Mouse (Mus musculus) forebrain, embryonic 13.5 days (tissue): ENCODE measurements around the gene Ccdc50. TPM values are rescaled to one million over a fixed set of nuclear protein-coding genes. Genes with fewer than 3 reads are reported as not detected.

Experiments
- ATAC-seq: fragments of 200-750 bp; cut with Nextera tagmentation; 2 replicates; pipeline ENCODE4 v1.8.0; 2017
- H3K27ac ChIP-seq: fragments of 300-500 bp; sonication (generic); 2 replicates; pipeline ENCODE4 v1.5.1; 2015; ENCODE audit warnings: inconsistent platforms, mild to moderate bottlenecking, moderate library complexity
- H3K27me3 ChIP-seq: fragments of 300-500 bp; sonication (generic); 2 replicates; pipeline ENCODE4 v1.6.1; 2015; ENCODE audit warnings: mild to moderate bottlenecking, inconsistent platforms
- H3K36me3 ChIP-seq: fragments of 300-500 bp; sonication (generic); 2 replicates; pipeline ENCODE4 v1.6.1; 2015; ENCODE audit warnings: mild to moderate bottlenecking, inconsistent platforms; ENCODE audit not compliant: poor library complexity, severe bottlenecking
- H3K4me1 ChIP-seq: fragments of 300-500 bp; sonication (generic); 2 replicates; pipeline ENCODE4 v1.6.1; 2015; ENCODE audit warnings: inconsistent platforms
- H3K4me2 ChIP-seq: fragments of 300-500 bp; sonication (generic); 2 replicates; pipeline ENCODE4 v1.6.1; 2015; ENCODE audit warnings: inconsistent platforms, mild to moderate bottlenecking, moderate library complexity
- H3K4me3 ChIP-seq: fragments of 300-500 bp; sonication (generic); 2 replicates; pipeline ENCODE4 v1.5.1; 2015; ENCODE audit warnings: mild to moderate bottlenecking, inconsistent platforms
- H3K9ac ChIP-seq: fragments of 300-500 bp; sonication (generic); 2 replicates; pipeline ENCODE4 v1.6.1; 2015; ENCODE audit warnings: mild to moderate bottlenecking, inconsistent platforms
- H3K9me3 ChIP-seq: fragments of 300-500 bp; sonication (generic); replicated peaks from 2 replicates; pipeline ENCODE4 v1.6.1; 2016; ENCODE audit warnings: inconsistent platforms
- WGBS: fragments of 180-500 bp; shearing (Covaris S2); methylation state at CpG from one replicate; pipeline ENCODE4 v1.1.7; 2015; 5-methylcytosine and 5-hydroxymethylcytosine counted together
- polyA plus RNA-seq: library from polyadenylated mRNA; unstranded; fragments of >200 nt; fragmentation: Nextera tagmentation; extraction: Ambion mirVana; gene quantifications from 2 replicates; pipeline ENCODE4 v1.2.1, GENCODE M21; 2015

Ccdc50 gene
- polyA plus RNA-seq, 1 experiment from 2014 or later: 52.7 TPM

DNA sequence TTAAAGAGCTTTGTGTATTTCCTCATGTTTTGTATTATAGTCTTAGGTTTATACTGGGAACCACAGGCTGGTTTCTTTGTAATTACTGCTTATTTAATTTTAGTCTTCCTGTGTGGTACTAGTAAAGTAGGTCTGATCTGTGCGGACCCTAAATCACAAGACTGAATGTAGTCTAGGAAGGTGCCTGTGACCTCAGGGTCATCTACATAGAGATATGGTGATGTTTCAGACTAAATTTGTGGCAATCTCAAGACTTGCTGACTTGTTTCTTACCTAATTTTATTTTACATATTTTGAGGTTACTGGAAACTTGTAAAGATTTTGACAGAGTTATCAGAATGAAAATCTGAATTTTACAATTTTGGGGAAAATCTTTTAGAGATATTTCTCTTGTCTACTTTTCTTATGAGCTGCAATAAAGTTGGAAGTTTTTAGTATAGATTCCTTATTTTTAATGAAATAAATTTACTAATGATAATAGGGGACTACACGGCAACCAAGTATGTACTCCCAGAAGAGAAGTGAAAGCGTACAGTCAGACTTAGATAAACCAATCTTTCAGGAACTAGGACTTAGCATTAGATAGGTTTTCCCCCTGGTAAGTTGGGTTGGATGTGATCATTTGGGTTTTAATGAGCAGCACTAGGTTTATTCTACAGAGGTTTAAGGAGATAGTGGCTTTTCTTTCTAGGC is 10.5 kb downstream of the Ccdc50 start:
- Histone ChIP-seq H3K27me3 (no peaks in the 10 kb centered on the region), H3K4me3 (no peak overlapping the region), H3K4me1 (no peaks in the 10 kb centered on the region), H3K36me3 (0 out of 2 replicates have a peak, but pooled peaks cover 3% of the 10 kb centered on the region), H3K27ac (no peak overlapping the region), H3K4me2 (no peak overlapping the region), H3K9ac (no peak overlapping the region), H3K9me3 (peaks cover 6% of the 10 kb centered on the region; the same call in 1 of the 2 replicates)
- no peak for ATAC-seq
- WGBS: 97% methylated on average over 3 of the region's 3 CpGs

DNA sequence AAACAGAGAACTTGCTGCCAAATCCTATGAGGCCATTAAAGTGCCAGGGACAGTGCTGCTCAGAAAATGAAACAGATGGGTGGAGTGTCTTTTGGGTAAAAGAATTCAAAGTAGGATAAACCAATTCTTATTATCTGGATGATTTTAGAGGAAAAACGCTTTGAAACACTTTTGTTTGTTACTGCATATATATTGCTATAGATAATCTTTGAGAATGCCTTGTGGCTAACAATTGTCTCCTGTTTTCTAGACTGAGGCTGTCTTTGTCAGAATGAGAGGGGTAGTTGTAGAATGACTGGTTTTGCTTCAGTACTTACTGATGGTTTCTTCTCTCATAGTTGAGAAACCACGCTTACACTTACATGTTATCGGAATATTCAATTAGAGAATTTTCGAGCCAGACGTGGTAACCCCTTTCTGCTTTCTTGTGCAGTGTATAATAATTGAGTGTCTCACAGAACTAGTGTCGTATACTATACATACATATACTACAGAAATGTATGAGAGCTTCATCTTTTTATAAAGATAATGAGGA is 11.1 kb downstream of the Ccdc50 start:
- Histone ChIP-seq H3K9me3 (peaks cover 6% of the 10 kb centered on the region; the same call in 1 of the 2 replicates), H3K27me3 (no peaks in the 10 kb centered on the region), H3K4me1 (no peaks in the 10 kb centered on the region), H3K4me2 (no peak overlapping the region), H3K4me3 (no peak overlapping the region), H3K9ac (no peak overlapping the region), H3K27ac (no peak overlapping the region), H3K36me3 (0 out of 2 replicates have a peak, but pooled peaks cover 3% of the 10 kb centered on the region)
- 94% methylated on average over 6 of the region's 6 CpGs for WGBS
- ATAC-seq: no peak

DNA sequence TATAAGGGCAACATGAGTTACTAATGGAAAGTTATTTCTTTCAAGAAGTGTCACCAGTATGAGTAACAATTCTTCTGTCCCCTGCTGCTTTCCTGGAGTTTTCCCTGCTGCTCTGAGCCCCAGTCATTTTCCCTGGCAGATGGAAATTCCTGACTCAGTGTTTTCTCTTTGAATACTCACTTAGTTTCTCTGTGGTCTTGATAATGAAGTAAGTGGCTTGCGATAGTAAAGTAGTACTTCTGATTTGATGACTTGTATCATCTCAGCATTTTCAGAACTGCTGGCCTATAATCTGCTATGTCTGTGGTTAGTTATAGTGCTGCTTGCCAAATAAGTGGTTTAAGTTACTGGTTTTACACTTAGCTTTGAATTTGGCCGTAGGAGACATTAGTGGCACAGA is 12.9 kb downstream of the Ccdc50 start:
- Histone ChIP-seq H3K27me3 (no peaks in the 10 kb centered on the region), H3K9me3 (no peaks in the 10 kb centered on the region; the same call in 1 of the 2 replicates), H3K4me1 (no peaks in the 10 kb centered on the region), H3K36me3 (peaks cover 10% of the 10 kb centered on the region), H3K4me2 (no peak overlapping the region), H3K27ac (no peak overlapping the region), H3K4me3 (no peak overlapping the region), H3K9ac (no peak overlapping the region)
- WGBS: 89% methylated on average over 2 of the region's 2 CpGs
- no peak for ATAC-seq

- Histone ChIP-seq H3K27ac (no peak overlapping the region), H3K4me2 (no peak overlapping the region), H3K4me3 (no peak overlapping the region), H3K36me3 (peaks cover 22% of the 10 kb centered on the region), H3K9me3 (no peaks in the 10 kb centered on the region), H3K27me3 (no peaks in the 10 kb centered on the region), H3K4me1 (no peaks in the 10 kb centered on the region), H3K9ac (no peak overlapping the region)
- no peak for ATAC-seq
These were observed 15.4 kb downstream of the Ccdc50 start for GRCm38 (mm10) chr16:27404107-27404506.

DNA sequence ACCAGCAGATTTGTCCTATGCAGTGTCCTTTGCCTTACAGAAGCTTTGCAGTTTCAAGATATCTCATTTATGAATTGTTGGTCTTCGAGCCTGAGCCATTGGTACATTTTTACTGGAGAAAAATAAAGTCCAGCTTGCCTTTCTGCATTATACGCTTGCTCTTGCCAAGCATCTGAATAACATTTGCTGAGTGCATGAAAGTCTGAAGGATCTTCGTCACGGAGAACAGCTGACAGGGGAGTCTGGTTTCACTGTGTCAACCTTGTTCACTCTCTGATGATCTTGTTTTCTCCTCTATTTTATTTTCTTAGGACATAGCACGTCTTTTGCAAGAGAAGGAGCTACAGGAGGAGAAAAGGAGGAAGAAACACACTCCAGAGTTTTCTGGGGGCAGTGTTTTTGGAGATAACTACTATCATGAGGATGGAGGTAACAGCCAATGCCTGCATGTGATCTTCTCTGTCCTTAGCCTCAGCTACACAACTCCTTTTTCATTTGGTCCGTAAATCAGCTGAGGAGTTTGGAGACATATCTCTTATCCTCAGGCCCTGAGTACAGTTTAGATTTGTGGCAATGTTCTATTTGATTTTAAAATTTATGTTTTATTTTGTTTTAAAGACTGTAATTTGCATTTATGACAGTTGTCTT is 28.4 kb downstream of the Ccdc50 start:
- Histone ChIP-seq H3K4me3 (no peak overlapping the region), H3K36me3 (peaks cover 80% of the 10 kb centered on the region), H3K27ac (no peak overlapping the region), H3K27me3 (no peaks in the 10 kb centered on the region), H3K4me2 (no peak overlapping the region), H3K9me3 (no peaks in the 10 kb centered on the region), H3K9ac (no peak overlapping the region), H3K4me1 (no peaks in the 10 kb centered on the region)
- ATAC-seq: no peak
- WGBS: 96% methylated on average over 6 of the region's 6 CpGs

DNA sequence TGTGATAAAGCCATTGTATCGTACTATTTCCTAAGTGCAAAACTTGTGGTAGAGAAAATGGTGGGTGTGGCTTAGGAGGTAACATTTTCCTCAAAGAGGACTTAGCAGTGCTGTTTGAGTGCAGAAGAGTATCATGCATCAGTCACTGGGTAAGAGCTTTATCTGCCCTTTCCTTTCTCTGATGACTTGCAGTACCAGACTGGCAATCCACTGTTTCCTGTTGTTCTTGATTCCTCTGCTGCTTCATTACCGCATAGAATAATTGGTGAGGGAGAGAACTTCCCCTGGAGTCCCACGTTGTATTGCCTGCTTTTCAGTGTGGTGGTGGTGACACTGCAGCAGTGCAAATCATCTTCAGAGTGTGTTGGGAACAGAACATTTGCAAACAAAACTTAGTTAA is 29.0 kb downstream of the Ccdc50 start:
- Histone ChIP-seq H3K4me3 (no peak overlapping the region), H3K36me3 (peaks cover 81% of the 10 kb centered on the region), H3K9ac (no peak overlapping the region), H3K4me1 (no peaks in the 10 kb centered on the region), H3K27ac (no peak overlapping the region), H3K27me3 (no peaks in the 10 kb centered on the region), H3K9me3 (no peaks in the 10 kb centered on the region), H3K4me2 (no peak overlapping the region)
- no peak for ATAC-seq
- 93% methylated on average over 3 of the region's 3 CpGs for WGBS

- no peak for ATAC-seq
- WGBS: 97% methylated on average over 3 of the region's 3 CpGs
- no peaks in the 10 kb centered on the region for H3K9me3 ChIP-seq
- no peaks in the 10 kb centered on the region for H3K4me1 ChIP-seq
- H3K4me3 ChIP-seq: no peak overlapping the region
- no peaks in the 10 kb centered on the region for H3K27me3 ChIP-seq
- H3K27ac ChIP-seq: no peak overlapping the region
- H3K9ac ChIP-seq: no peak overlapping the region
- no peak overlapping the region for H3K4me2 ChIP-seq
- H3K36me3 ChIP-seq: peaks cover 56% of the 10 kb centered on the region
These were observed 32.3 kb downstream of the Ccdc50 start for GRCm38 (mm10) chr16:27420982-27421381.

DNA sequence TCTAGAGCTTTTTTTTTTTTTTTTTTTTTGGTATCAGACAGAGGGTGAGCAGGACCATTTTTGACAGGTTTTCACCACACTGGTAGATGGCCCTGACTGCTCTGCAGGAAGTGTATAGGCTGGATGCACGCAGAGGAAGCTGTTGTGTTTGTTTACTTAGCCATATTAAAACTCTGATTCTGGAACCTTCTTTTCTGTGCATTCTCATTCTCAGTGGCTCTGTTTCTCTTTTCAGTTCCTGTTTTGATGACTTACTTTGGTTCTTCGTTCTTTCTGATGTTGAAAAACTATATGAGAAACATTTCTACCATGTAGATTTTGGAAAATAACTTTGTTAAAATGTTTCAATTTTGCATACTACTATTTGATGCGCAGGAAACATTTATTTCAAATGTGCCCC is 46.4 kb downstream of the Ccdc50 start:
- Histone ChIP-seq H3K4me3 (no peak overlapping the region), H3K36me3 (peaks cover 44% of the 10 kb centered on the region), H3K27ac (no peak overlapping the region), H3K9ac (no peak overlapping the region), H3K4me1 (no peaks in the 10 kb centered on the region), H3K9me3 (no peaks in the 10 kb centered on the region), H3K27me3 (no peaks in the 10 kb centered on the region), H3K4me2 (no peak overlapping the region)
- WGBS: 91% methylated on average over 3 of the region's 3 CpGs
- ATAC-seq: no peak

DNA sequence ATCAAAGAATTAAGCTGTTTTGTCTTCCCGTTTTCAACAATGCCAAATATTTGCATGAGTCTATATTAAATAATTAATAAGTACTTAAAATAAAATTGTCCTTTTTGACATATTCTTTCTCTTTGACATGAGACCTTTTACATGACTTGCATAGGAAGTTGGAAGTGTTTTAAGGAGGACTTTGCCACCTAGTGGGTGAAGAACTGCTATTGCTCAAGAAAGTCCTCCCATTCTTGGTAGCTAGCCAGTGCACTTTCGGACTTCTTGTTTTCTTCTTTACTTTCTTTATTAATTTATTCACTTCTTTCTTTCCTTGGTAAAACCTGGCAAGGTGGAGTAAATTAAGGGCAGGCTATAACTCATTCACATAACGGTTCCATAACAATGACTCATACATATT is 55.3 kb downstream of the Ccdc50 start:
- 90% methylated on average over 3 of the region's 3 CpGs for WGBS
- no peak for ATAC-seq
- Histone ChIP-seq H3K9me3 (no peaks in the 10 kb centered on the region), H3K27ac (no peak overlapping the region), H3K4me1 (no peaks in the 10 kb centered on the region), H3K27me3 (no peaks in the 10 kb centered on the region), H3K4me3 (no peak overlapping the region), H3K9ac (no peak overlapping the region), H3K36me3 (peaks cover 57% of the 10 kb centered on the region), H3K4me2 (no peak overlapping the region)

DNA sequence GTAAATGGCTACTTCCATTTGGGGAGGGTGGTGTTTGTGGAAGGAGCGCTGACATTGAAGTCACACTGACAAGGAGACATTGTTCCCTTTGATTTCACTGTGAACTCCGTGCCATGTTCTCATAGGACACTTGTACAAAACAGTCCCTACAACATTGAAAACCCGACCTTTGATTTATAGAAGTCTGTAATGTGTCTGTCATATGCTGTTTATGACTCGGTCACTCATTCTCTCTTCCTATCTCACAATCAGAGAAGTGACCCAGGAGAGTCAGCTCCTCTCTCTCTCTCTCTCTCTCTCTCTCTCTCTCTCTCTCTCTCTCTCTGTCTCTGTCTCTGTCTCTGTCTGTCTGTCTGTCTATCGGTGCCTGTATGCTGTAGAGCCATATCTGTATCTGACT is 60.7 kb downstream of the Ccdc50 start:
- Histone ChIP-seq H3K36me3 (peaks cover 42% of the 10 kb centered on the region), H3K4me3 (no peak overlapping the region), H3K9ac (no peak overlapping the region), H3K4me1 (peaks cover 7% of the 10 kb centered on the region; the same call in 1 of the 2 replicates), H3K27ac (no peak overlapping the region), H3K4me2 (no peak overlapping the region), H3K9me3 (no peaks in the 10 kb centered on the region), H3K27me3 (no peaks in the 10 kb centered on the region)
- 92% methylated on average over 5 of the region's 5 CpGs for WGBS
- ATAC-seq: no peak

DNA sequence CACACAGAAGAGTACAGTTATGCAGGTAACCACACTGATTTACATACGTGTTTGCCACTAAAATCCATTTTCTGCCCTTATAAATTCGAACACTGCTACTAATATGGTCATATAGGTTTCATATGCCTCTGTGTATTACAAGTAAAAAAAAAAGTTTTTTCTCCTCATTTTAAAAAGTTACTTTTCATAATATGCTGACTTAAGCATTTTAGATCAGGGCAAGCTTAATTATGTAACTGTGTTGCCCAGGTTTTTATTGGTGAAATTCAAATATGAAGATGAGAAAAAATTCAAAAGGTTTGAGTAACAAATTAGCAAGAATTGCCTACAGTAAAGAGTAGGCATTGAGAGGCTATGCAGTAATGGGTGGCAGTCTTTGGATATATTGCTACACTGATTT is 62.0 kb downstream of the Ccdc50 start:
- H3K36me3 ChIP-seq: peaks cover 37% of the 10 kb centered on the region
- peaks cover 7% of the 10 kb centered on the region; the same call in 1 of the 2 replicates for H3K4me1 ChIP-seq
- no peak for ATAC-seq
- 96% methylated on average over 2 of the region's 2 CpGs for WGBS
- no peaks in the 10 kb centered on the region for H3K27me3 ChIP-seq
- H3K9ac ChIP-seq: no peak overlapping the region
- no peaks in the 10 kb centered on the region for H3K9me3 ChIP-seq
- no peak overlapping the region for H3K4me3 ChIP-seq
- no peak overlapping the region for H3K27ac ChIP-seq
- no peak overlapping the region for H3K4me2 ChIP-seq

GRCm38 (mm10) chr16:27453396-27453795 is 64.7 kb downstream of the Ccdc50 start:
- Histone ChIP-seq H3K4me3 (no peak overlapping the region), H3K4me2 (no peak overlapping the region), H3K9ac (no peak overlapping the region), H3K27me3 (no peaks in the 10 kb centered on the region), H3K27ac (no peak overlapping the region), H3K4me1 (peaks cover 7% of the 10 kb centered on the region; the same call in 1 of the 2 replicates), H3K36me3 (peaks cover 18% of the 10 kb centered on the region), H3K9me3 (no peaks in the 10 kb centered on the region)
- WGBS: 55% methylated on average over 3 of the region's 3 CpGs
- peak; percentile 61 for ATAC-seq
